Mouse (Mus musculus): ENCODE measurements around the gene Olfr1216. TPM values are rescaled to one million over a fixed set of nuclear protein-coding genes. Genes with fewer than 3 reads are reported as not detected.
"Not testable (repeated sequence)": the region's sequence is repeated elsewhere in the genome, so short reads cannot be mapped to it uniquely, and the experiment has no call there.

Olfr1216 gene
- polyA plus RNA-seq (2012; rRNA removed) = not detected in 2 replicates

GRCm38 (mm10) chr2:89018240-89018639 lies at the start of gene Olfr1216:
Olfr1216 (minus strand) TSS chr2:89018340.
- DNase-seq (ENCODE audit: low read depth) = no peak
- no peak for TF ChIP-seq CTCF (IDR thresholded peaks at IDR 0.05; ENCODE audit: borderline replicate concordance, extremely low read depth, insufficient read depth, insufficient read length)
- no peak for TF ChIP-seq POLR2A (IDR thresholded peaks at IDR 0.05; ENCODE audit: borderline replicate concordance, extremely low read depth, insufficient read depth, insufficient read length, poor library complexity, severe bottlenecking)

GRCm38 (mm10) chr2:89061087-89061486 lies 42.9 kb upstream of the Olfr1216 start, which contains the start of gene Olfr1218:
Olfr1218 (minus strand) TSS chr2:89061187.
- no peak for DNase-seq (ENCODE audit: low read depth)
- TF ChIP-seq CTCF (IDR thresholded peaks at IDR 0.05; ENCODE audit: borderline replicate concordance, extremely low read depth, insufficient read depth, insufficient read length) (no peak), POLR2A (IDR thresholded peaks at IDR 0.05; ENCODE audit: borderline replicate concordance, extremely low read depth, insufficient read depth, insufficient read length, poor library complexity, severe bottlenecking) (no peak)

DNA sequence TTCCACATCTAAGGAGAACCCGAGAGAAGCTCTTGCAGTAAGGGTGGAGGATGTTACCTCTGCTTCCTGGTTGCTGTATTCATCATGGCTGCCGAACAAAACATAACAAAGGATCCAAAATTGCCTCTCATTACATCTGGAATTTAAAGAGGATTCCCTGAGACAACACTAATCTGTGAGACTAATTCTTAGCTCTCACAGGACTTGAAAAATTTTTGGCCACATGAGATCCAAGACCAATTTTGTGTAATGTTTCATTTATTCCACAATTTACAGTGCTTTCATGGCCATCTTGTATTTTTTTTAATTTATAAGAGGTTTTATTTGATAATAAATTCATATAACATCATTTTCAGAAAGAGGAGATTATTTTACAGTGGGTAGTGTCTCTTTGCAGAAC lies 13.8 kb upstream of the Olfr1216 start, which contains the start of gene Olfr1217:
Olfr1217 (minus strand) TSS at position 101 of the 400 bp plus-strand sequence.
- no peak for DNase-seq (ENCODE audit: low read depth)
- no peak for TF ChIP-seq POLR2A (IDR thresholded peaks at IDR 0.05; ENCODE audit: borderline replicate concordance, extremely low read depth, insufficient read depth, insufficient read length, poor library complexity, severe bottlenecking)
- TF ChIP-seq CTCF (IDR thresholded peaks at IDR 0.05; ENCODE audit: borderline replicate concordance, extremely low read depth, insufficient read depth, insufficient read length) = no peak

DNA sequence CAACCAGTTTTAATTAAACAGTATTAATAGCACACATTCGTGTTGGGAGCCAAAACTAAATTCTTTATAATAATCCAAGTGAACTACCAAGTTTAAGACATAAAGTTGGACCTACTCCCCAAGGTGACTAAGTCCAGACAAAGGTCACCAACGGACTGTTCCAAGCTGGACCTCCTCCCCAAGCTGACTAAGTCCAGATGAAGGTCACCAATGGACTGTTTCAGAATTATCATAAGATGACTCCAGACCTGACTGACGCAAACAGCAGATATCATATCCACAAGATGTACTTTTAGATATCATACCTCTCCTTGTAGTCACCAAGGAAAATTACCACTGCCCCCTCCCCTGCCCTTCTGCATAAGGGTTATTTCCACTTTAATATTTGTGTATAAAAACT lies 3.3 kb upstream of the Olfr1216 start:
- not testable (repeated sequence) for DNase-seq (ENCODE audit: low read depth)

DNA sequence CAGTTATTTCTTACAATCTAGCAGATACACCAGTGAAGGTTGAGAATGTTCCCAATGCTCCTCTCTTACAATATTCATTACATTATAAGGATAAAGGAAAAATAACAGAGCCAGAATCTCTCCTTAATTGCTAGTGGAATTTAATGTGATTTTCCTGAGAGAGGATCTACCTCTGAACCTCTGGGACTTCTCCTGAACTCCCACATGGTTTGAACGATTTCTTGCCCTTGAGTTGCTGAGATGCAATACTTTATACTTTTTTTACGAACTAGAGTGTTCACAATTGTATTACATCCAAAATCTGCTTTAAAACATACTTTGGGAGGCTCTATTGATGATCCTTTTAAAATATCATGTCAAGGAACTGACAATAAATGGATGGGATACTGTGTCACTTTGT lies 11.3 kb downstream of the Olfr1216 start, which contains the start of gene Olfr1215:
Olfr1215 (minus strand) TSS at position 101 of the 400 bp plus-strand sequence.
- TF ChIP-seq POLR2A (IDR thresholded peaks at IDR 0.05; ENCODE audit: borderline replicate concordance, extremely low read depth, insufficient read depth, insufficient read length, poor library complexity, severe bottlenecking) = no peak
- no peak for TF ChIP-seq CTCF (IDR thresholded peaks at IDR 0.05; ENCODE audit: borderline replicate concordance, extremely low read depth, insufficient read depth, insufficient read length)
- no peak for DNase-seq (ENCODE audit: low read depth)

DNA sequence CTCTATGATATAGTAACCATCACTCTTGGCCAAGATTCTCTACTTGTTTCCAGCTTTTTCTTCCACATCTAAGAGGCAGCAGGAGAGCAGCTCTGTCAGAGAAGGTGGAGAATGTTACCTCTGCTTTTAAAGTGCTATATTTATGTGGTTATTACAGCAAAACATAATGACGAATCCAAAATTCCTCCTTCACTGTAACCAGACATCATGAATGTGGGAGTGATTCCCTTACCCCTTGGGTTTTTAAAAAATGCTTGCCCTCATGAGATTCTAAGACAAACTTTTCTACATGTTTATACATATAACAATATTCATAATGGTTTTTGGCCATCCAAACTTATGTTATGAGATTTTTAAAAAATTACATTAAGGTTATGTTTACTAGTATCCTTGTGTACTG lies 25.6 kb downstream of the Olfr1216 start, which contains the start of gene Olfr1214:
Olfr1214 (minus strand) TSS at position 101 of the 400 bp plus-strand sequence.
- TF ChIP-seq POLR2A (IDR thresholded peaks at IDR 0.05; ENCODE audit: borderline replicate concordance, extremely low read depth, insufficient read depth, insufficient read length, poor library complexity, severe bottlenecking) = no peak
- TF ChIP-seq CTCF (IDR thresholded peaks at IDR 0.05; ENCODE audit: borderline replicate concordance, extremely low read depth, insufficient read depth, insufficient read length) = no peak

DNA sequence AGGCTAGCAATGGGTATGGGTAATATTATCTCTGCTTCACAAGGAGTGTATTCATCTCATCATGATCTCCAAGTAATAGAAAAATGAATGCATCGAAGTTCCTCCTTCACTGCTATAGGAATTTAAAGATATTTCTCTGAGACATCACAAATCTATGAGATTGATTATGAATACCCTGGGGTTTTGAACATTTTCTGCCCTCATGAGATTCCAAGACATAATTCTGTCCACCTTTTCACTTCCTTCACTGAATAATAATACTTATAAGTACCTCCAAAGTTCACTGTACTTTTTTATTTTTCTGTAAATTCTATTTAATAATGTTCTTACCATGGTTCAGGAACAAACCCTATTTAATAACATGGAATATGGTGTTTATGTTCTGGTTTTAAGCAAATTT lies 38.0 kb downstream of the Olfr1216 start, which contains the start of gene Gm13762:
Gm13762 (minus strand) TSS at position 101 of the 400 bp plus-strand sequence.
- TF ChIP-seq CTCF (IDR thresholded peaks at IDR 0.05; ENCODE audit: borderline replicate concordance, extremely low read depth, insufficient read depth, insufficient read length) (no peak), POLR2A (IDR thresholded peaks at IDR 0.05; ENCODE audit: borderline replicate concordance, extremely low read depth, insufficient read depth, insufficient read length, poor library complexity, severe bottlenecking) (no peak)
- no peak for DNase-seq (ENCODE audit: low read depth)

More for the DNA sequence above, 25.6 kb downstream of the Olfr1216 start, which contains the start of gene Olfr1214:
- no peak for DNase-seq (ENCODE audit: low read depth)

Other genes starting within 250 kb of the Olfr1216 start
- not detected in 2 replicates for gene Olfr1200, start 247.9 kb downstream of the Olfr1216 start, polyA plus RNA-seq (2012; rRNA removed)
- gene Olfr1201, start 225.3 kb downstream of the Olfr1216 start, polyA plus RNA-seq (2012; rRNA removed) = not detected in 2 replicates
- not detected in 2 replicates for gene Olfr1202, start 203.8 kb downstream of the Olfr1216 start, polyA plus RNA-seq (2012; rRNA removed)
- gene Olfr1205, start 188.6 kb downstream of the Olfr1216 start, polyA plus RNA-seq (2012; rRNA removed) = not detected in 2 replicates
- not detected in 2 replicates for gene Olfr1204, start 169.0 kb downstream of the Olfr1216 start, polyA plus RNA-seq (2012; rRNA removed)
- gene Olfr1206, start 155.1 kb downstream of the Olfr1216 start, polyA plus RNA-seq (2012; rRNA removed) = not detected in 2 replicates
- not detected in 2 replicates for gene Olfr1208, start 116.0 kb downstream of the Olfr1216 start, polyA plus RNA-seq (2012; rRNA removed)
- gene Olfr1209, start 103.2 kb downstream of the Olfr1216 start, polyA plus RNA-seq (2012; rRNA removed) = not detected in 2 replicates
- not detected in 2 replicates for gene Olfr1211, start 80.2 kb downstream of the Olfr1216 start, polyA plus RNA-seq (2012; rRNA removed)
- not detected in 2 replicates for gene Olfr1212, start 64.4 kb downstream of the Olfr1216 start, polyA plus RNA-seq (2012; rRNA removed)
- not detected in 2 replicates for gene Gm13762, start 38.1 kb downstream of the Olfr1216 start, polyA plus RNA-seq (2012; rRNA removed)
- not detected in 2 replicates for gene Olfr1214, start 25.7 kb downstream of the Olfr1216 start, polyA plus RNA-seq (2012; rRNA removed)
- gene Olfr1215, start 11.4 kb downstream of the Olfr1216 start, polyA plus RNA-seq (2012; rRNA removed) = not detected in 2 replicates
- gene Olfr1217, start 13.7 kb upstream of the Olfr1216 start, polyA plus RNA-seq (2012; rRNA removed) = not detected in 2 replicates
- gene Olfr1218, start 42.8 kb upstream of the Olfr1216 start, polyA plus RNA-seq (2012; rRNA removed) = not detected in 2 replicates
- not detected in 2 replicates for gene Olfr1219, start 65.2 kb upstream of the Olfr1216 start, polyA plus RNA-seq (2012; rRNA removed)
- not detected in 2 replicates for gene Olfr1220, start 88.5 kb upstream of the Olfr1216 start, polyA plus RNA-seq (2012; rRNA removed)
- not detected in 2 replicates for gene Olfr1221, start 98.9 kb upstream of the Olfr1216 start, polyA plus RNA-seq (2012; rRNA removed)
- gene Olfr1222, start 114.7 kb upstream of the Olfr1216 start, polyA plus RNA-seq (2012; rRNA removed) = not detected in 2 replicates
- gene Olfr1223, start 133.2 kb upstream of the Olfr1216 start, polyA plus RNA-seq (2012; rRNA removed) = not detected in 2 replicates
- gene Olfr1224-ps1, start 145.8 kb upstream of the Olfr1216 start, polyA plus RNA-seq (2012; rRNA removed) = not detected in 2 replicates
- gene Olfr1225, start 156.3 kb upstream of the Olfr1216 start, polyA plus RNA-seq (2012; rRNA removed) = not detected in 2 replicates
- gene Olfr1226, start 181.7 kb upstream of the Olfr1216 start, polyA plus RNA-seq (2012; rRNA removed) = not detected in 2 replicates
- not detected in 2 replicates for gene Olfr1228, start 235.7 kb upstream of the Olfr1216 start, polyA plus RNA-seq (2012; rRNA removed)